Mouse (Mus musculus) CH12.LX (cell line): ENCODE measurements at regions not wholly inside any gene's neighbourhood (a gene's known extent, or its start where the extent isn't known, plus 50 kb on each side); places are given as distances from the start of the nearest gene placed in this dataset.

Source experiments
- DNase-seq: peaks from one replicate; pipeline ENCODE4 v3.0.0-alpha.2; 2013; ENCODE audit errors: extremely low read depth
- H3K27ac ChIP-seq: 2 replicates; pipeline ENCODE4 v1.5.1; 2012; ENCODE audit warnings: low read depth, mild to moderate bottlenecking, control low read depth, moderate library complexity; ENCODE audit not compliant: insufficient read depth
- H3K27me3 ChIP-seq: replicated peaks from 2 replicates; pipeline ENCODE3; 2012; ENCODE audit warnings: inconsistent platforms
- H3K36me3 ChIP-seq, 2 experiments: replicated peaks in 1 of 2; 2 replicates each; pipeline versions ENCODE3 to v1.6.1; 2012; ENCODE audit warnings: inconsistent platforms in 1 of 2, low read length in 1 of 2, mild to moderate bottlenecking in 1 of 2, mixed read lengths in 1 of 2, moderate library complexity in 1 of 2; ENCODE audit not compliant: control insufficient read depth in 1 of 2, insufficient read depth in 1 of 2
- H3K4me1 ChIP-seq, 2 experiments: 2 replicates each; pipeline ENCODE4 v1.6.1; 2012; ENCODE audit warnings: inconsistent platforms in 1 of 2, moderate library complexity in 1 of 2; ENCODE audit not compliant: insufficient read depth in 2 of 2, control insufficient read depth in 1 of 2
- H3K4me2 ChIP-seq: 2 replicates; pipeline ENCODE4 v1.6.1; 2012; ENCODE audit warnings: low read depth, mild to moderate bottlenecking, control low read depth; ENCODE audit not compliant: poor library complexity, insufficient read depth, severe bottlenecking
- H3K4me3 ChIP-seq, 3 experiments: fragments of 150-350 bp in 1 of 3; sonication (generic) in 1 of 3; replicated peaks in 1 of 3; 2 replicates each; pipeline versions ENCODE3 to v1.5.1; 2011 to 2012; ENCODE audit warnings: low read depth in 2 of 3, low read length in 2 of 3, mild to moderate bottlenecking in 2 of 3, moderate library complexity in 2 of 3, control low read depth in 1 of 3, improper control_type of control experiment in 1 of 3, inconsistent platforms in 1 of 3, mixed read lengths in 1 of 3; ENCODE audit not compliant: poor library complexity in 1 of 3
- H3K79me2 ChIP-seq: replicated peaks from 2 replicates; pipeline ENCODE4 v1.6.1; 2012; ENCODE audit warnings: mild to moderate bottlenecking, moderate library complexity; ENCODE audit not compliant: control insufficient read depth, poor library complexity, insufficient read depth, severe bottlenecking; ENCODE audit errors: extremely low read depth
- H3K9ac ChIP-seq: 2 replicates; pipeline ENCODE4 v1.6.1; 2012; ENCODE audit warnings: low read depth, mild to moderate bottlenecking, control low read depth, moderate library complexity; ENCODE audit not compliant: insufficient read depth
- H3K9me3 ChIP-seq: replicated peaks from 2 replicates; pipeline ENCODE3; 2012; ENCODE audit warnings: low read length, inconsistent platforms, mixed read lengths
- BHLHE40 ChIP-seq: IDR thresholded peaks from 2 replicates; pipeline ENCODE4 v1.6.1; 2011; ENCODE audit warnings: mild to moderate bottlenecking, low read depth, low read length, improper control_type of control experiment
- CTCF ChIP-seq, 2 experiments: IDR thresholded peaks in 1 of 2; conservative IDR thresholded peaks in 1 of 2; 2 replicates each; pipeline ENCODE4 v1.5.1; 2011 to 2012; ENCODE audit warnings: low read depth in 2 of 2, low read length in 2 of 2, improper control_type of control experiment in 1 of 2, inconsistent platforms in 1 of 2, mild to moderate bottlenecking in 1 of 2, moderate library complexity in 1 of 2
- E2F4 ChIP-seq: IDR thresholded peaks from 2 replicates; pipeline ENCODE4 v1.6.1; 2011; ENCODE audit warnings: low read depth, low read length, improper control_type of control experiment; ENCODE audit not compliant: insufficient replicate concordance
- HCFC1 ChIP-seq: IDR thresholded peaks from 2 replicates; pipeline ENCODE4 v1.6.1; 2012; ENCODE audit warnings: low read depth, mild to moderate bottlenecking, inconsistent platforms, low read length, improper control_type of control experiment
- MAFK ChIP-seq: IDR thresholded peaks from 2 replicates; pipeline ENCODE4 v1.6.1; 2011; ENCODE audit warnings: low read length, improper control_type of control experiment; ENCODE audit not compliant: insufficient replicate concordance
- MAX ChIP-seq: IDR thresholded peaks from 2 replicates; pipeline ENCODE4 v1.6.1; 2011; ENCODE audit warnings: low read length, improper control_type of control experiment
- MXI1 ChIP-seq: IDR thresholded peaks from 2 replicates; pipeline ENCODE4 v1.6.1; 2011; ENCODE audit warnings: mild to moderate bottlenecking, low read depth, low read length, improper control_type of control experiment
- MYC ChIP-seq: IDR thresholded peaks from 2 replicates; pipeline ENCODE4 v1.6.1; 2011; ENCODE audit warnings: low read depth, mild to moderate bottlenecking, improper control_type of control experiment, low read length
- RCOR1 ChIP-seq: conservative IDR thresholded peaks from 2 replicates; pipeline ENCODE4 v1.6.1; 2012; ENCODE audit warnings: low read depth, mild to moderate bottlenecking, inconsistent platforms, low read length, improper control_type of control experiment
- SMC3 ChIP-seq: IDR thresholded peaks from 2 replicates; pipeline ENCODE4 v1.6.1; 2011; ENCODE audit warnings: low read depth, low read length, improper control_type of control experiment
- TCF12 ChIP-seq: IDR thresholded peaks from 2 replicates; pipeline ENCODE4 v1.6.1; 2014; ENCODE audit warnings: low read depth, mild to moderate bottlenecking, inconsistent platforms, low read length, improper control_type of control experiment
- UBTF ChIP-seq: IDR thresholded peaks from 2 replicates; pipeline ENCODE4 v1.6.1; 2012; ENCODE audit warnings: low read depth, mild to moderate bottlenecking, inconsistent platforms, low read length, improper control_type of control experiment, moderate library complexity
- USF2 ChIP-seq: conservative IDR thresholded peaks from 2 replicates; pipeline ENCODE4 v1.6.1; 2011; ENCODE audit warnings: low read depth, low read length, improper control_type of control experiment
- ZKSCAN1 ChIP-seq: IDR thresholded peaks from 2 replicates; pipeline ENCODE4 v1.6.1; 2012; ENCODE audit warnings: low read depth, inconsistent platforms, low read length, improper control_type of control experiment, borderline replicate concordance
- ZNF384 ChIP-seq: IDR thresholded peaks from 2 replicates; pipeline ENCODE4 v1.6.1; 2012; ENCODE audit warnings: low read depth, low read length, improper control_type of control experiment, inconsistent platforms
- dilution Hi-C: fragments of 300-500 bp; cut with MboI; formaldehyde crosslinking; loops from 2 replicates; pipeline ENCODE4 v1.14.3; 2020; ENCODE audit warnings: low sequenced_read_pairs; ENCODE audit not compliant: extremely low pct_unique_long_range_greater_than_20kb, extremely low pct_ligation_motif_present
- in situ Hi-C: fragments of 300-500 bp; cut with MboI; formaldehyde crosslinking; loops from 3 replicates; pipeline ENCODE4 v1.14.3; 2019; ENCODE audit warnings: low sequenced_read_pairs, low pct_ligation_motif_present, low pct_unique_long_range_greater_than_20kb, mixed read lengths

DNA sequence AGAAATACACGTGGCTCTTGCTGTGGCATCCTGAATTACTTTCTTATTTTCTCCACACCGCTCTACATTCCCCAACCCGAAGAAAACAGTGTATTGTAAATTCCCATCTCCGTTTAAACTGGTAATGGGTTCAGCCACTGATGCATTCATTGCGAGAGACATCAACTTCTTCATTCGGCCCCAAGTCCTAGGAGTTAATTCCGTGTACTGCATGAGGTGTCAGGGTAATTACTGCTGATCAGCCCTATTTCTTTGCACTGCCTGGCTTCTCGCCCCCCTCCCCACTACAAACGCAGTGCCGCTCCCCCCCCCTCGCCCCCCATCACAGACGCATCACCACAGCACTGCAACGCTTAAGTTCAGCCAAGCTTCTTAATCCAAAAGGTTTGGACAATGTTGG lies 343.2 kb upstream of the Pou3f3 start:
- DNase-seq = no peak
- no peak overlapping the region for H3K9ac ChIP-seq
- H3K4me2 ChIP-seq = no peak overlapping the region
- in situ Hi-C loops = no loop called here
- no peak overlapping the region for H3K27ac ChIP-seq
- TF ChIP-seq MXI1 = no peak
- no peak for TF ChIP-seq MAFK
- no peak for TF ChIP-seq ZNF384
- TF ChIP-seq UBTF = no peak
- TF ChIP-seq TCF12 = no peak
- TF ChIP-seq HCFC1 = no peak
- TF ChIP-seq RCOR1 = no peak
- no peak for TF ChIP-seq ZKSCAN1
- TF ChIP-seq SMC3 = no peak
- no peak for TF ChIP-seq USF2
- TF ChIP-seq MAX = no peak
- TF ChIP-seq, all 38 proteins: peak for 0
- Histone ChIP-seq H3K4me1 (no peaks in the 10 kb centered on the region), H3K79me2 (no peaks in the 10 kb centered on the region), H3K27me3 (no peaks in the 10 kb centered on the region), H3K4me3 (no peak overlapping the region), H3K9me3 (peaks cover 59% of the 10 kb centered on the region), H3K36me3 (no peaks in the 10 kb centered on the region)
- dilution Hi-C loops = no loop called here

DNA sequence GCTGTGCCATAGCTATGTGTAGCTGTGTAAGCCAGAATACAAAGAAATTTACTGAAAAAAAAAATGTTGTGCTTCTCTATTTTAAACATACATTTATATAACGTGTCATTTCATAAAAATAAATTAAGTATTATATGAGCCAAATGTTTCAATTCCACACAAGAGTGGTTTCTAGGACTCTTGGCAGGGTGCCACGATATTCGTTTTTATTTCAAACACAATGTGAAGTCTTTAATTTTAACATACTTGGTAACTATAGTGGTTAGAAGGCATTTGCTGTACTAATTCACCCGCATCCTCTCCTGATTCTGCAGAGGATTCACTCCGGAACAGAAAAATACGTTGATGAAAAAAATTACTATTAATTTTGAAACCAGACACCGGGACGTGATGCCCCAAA lies 342.5 kb upstream of the Pou3f3 start:
- Histone ChIP-seq H3K4me1 (no peaks in the 10 kb centered on the region), H3K4me3 (no peak overlapping the region), H3K27me3 (no peaks in the 10 kb centered on the region), H3K4me2 (no peak overlapping the region), H3K36me3 (no peaks in the 10 kb centered on the region), H3K79me2 (no peaks in the 10 kb centered on the region), H3K9me3 (peaks cover 59% of the 10 kb centered on the region), H3K27ac (no peak overlapping the region), H3K9ac (no peak overlapping the region)
- in situ Hi-C loops = no loop called here
- dilution Hi-C loops = no loop called here
- TF ChIP-seq CTCF (conservative IDR thresholded peaks at IDR 0.05 in 1 of 2, IDR thresholded peaks at IDR 0.05 in 1 of 2; ENCODE audit: low read depth in 2 of 2, low read length in 2 of 2) (no peak), BHLHE40 (no peak), ZKSCAN1 (no peak)
- DNase-seq = no peak

DNA sequence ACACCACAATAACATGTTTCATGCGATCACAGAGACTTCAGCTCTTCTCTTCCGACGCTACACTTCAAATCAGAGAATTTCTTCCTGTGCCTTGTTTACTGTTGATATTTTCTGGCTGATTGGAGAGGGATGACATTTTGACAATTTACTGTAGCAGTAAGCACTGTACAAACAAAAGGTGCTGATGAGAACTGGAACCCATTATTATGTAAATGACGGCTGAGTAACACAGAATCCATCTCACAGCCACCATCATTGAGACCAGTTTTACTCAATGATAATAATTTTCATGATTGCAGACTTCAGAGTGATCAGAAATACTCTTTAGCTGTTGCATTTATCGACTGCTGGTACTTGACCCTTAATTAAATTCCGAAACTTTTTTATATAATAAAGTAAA lies 341.5 kb upstream of the Pou3f3 start:
- no peak for DNase-seq

More for the DNA sequence above, 341.5 kb upstream of the Pou3f3 start:
- H3K27ac ChIP-seq = no peak overlapping the region
- no peaks in the 10 kb centered on the region for H3K4me1 ChIP-seq
- peaks cover 60% of the 10 kb centered on the region for H3K9me3 ChIP-seq
- H3K4me3 ChIP-seq = no peak overlapping the region
- in situ Hi-C loops = no loop called here
- H3K9ac ChIP-seq = no peak overlapping the region
- H3K36me3 ChIP-seq = no peaks in the 10 kb centered on the region
- H3K27me3 ChIP-seq = no peaks in the 10 kb centered on the region
- no peaks in the 10 kb centered on the region for H3K79me2 ChIP-seq
- dilution Hi-C loops = no loop called here
- TF ChIP-seq E2F4 (no peak), MYC (no peak), MAX (no peak)
- H3K4me2 ChIP-seq = no peak overlapping the region
